Mouse (Mus musculus): ENCODE data around the gene Prkce.

- TF ChIP-seq CTCF (IDR thresholded peaks at IDR 0.05; ENCODE audit: low read depth) (no peak), EP300 (IDR thresholded peaks at IDR 0.05; ENCODE audit: low read depth) (no peak)
Observed at GRCm38 (mm10) chr17:86572576-86572975, 405.0 kb downstream of the Prkce start.
